Mouse (Mus musculus): ENCODE data around the gene Gm48552. TPM values are rescaled to one million over a fixed set of nuclear protein-coding genes. Genes with fewer than 3 reads are reported as not detected.
A peak's percentile ranks its signal among the peaks of the same experiment; 100 is the strongest.

Gm48552 gene
- polyA plus RNA-seq, 1 experiment from 2014 or later = 1.5 TPM

GRCm38 (mm10) chr10:81365672-81366476 lies 22.9 kb upstream of the Gm48552 start, which contains the start of gene 4930404N11Rik:
Gene 4930404N11Rik, minus strand, starts transcription at chr10:81365816.
- WGBS = 29% methylated on average over 12 of the region's 12 CpGs
- Histone ChIP-seq H3K36me3 (peaks cover 75% of the 10 kb centered on the region), H3K9me3 (replicated peaks) (no peaks in the 10 kb centered on the region), H3K27me3 (ENCODE audit: low read depth, poor library complexity, severe bottlenecking) (peaks cover 40% of the 10 kb centered on the region), H3K4me1 (peaks cover 56% of the 10 kb centered on the region), H3K27ac (no peak within 1 kb of the TSS), H3K4me3 (peak within 1 kb of the TSS; percentile 47)
- no peak for DNase-seq (ENCODE audit: low spot score)

- WGBS = 83% methylated on average over 6 of the region's 6 CpGs
- Histone ChIP-seq H3K4me3 (0 out of 2 replicates have a peak overlapping the region, but pooled peaks have one; percentile 2), H3K27me3 (ENCODE audit: low read depth, poor library complexity, severe bottlenecking) (peaks cover 40% of the 10 kb centered on the region), H3K27ac (no peak overlapping the region), H3K4me1 (peaks cover 49% of the 10 kb centered on the region), H3K36me3 (peaks cover 75% of the 10 kb centered on the region), H3K9me3 (replicated peaks) (no peaks in the 10 kb centered on the region)
- no peak for DNase-seq (ENCODE audit: low spot score)
Measured at GRCm38 (mm10) chr10:81366477-81367206, 22.2 kb upstream of the Gm48552 start.

GRCm38 (mm10) chr10:81367207-81367495 lies 21.7 kb upstream of the Gm48552 start:
- H3K9me3 ChIP-seq (replicated peaks) = no peaks in the 10 kb centered on the region
- peaks cover 38% of the 10 kb centered on the region for H3K27me3 ChIP-seq (ENCODE audit: low read depth, poor library complexity, severe bottlenecking)
- WGBS = 90% methylated on average over 6 of the region's 6 CpGs
- no peak overlapping the region for H3K4me3 ChIP-seq
- peaks cover 75% of the 10 kb centered on the region for H3K36me3 ChIP-seq
- H3K4me1 ChIP-seq = peaks cover 44% of the 10 kb centered on the region
- no peak overlapping the region for H3K27ac ChIP-seq
- DNase-seq (ENCODE audit: low spot score) = no peak

GRCm38 (mm10) chr10:81375322-81375721 lies 13.5 kb upstream of the Gm48552 start:
- WGBS = 96% methylated on average over 10 of the region's 10 CpGs
- no peaks in the 10 kb centered on the region for H3K27me3 ChIP-seq (ENCODE audit: low read depth, poor library complexity, severe bottlenecking)
- no peaks in the 10 kb centered on the region for H3K9me3 ChIP-seq (replicated peaks)
- DNase-seq (ENCODE audit: low spot score) = no peak
- no peak overlapping the region for H3K27ac ChIP-seq
- 0 out of 2 replicates have a peak overlapping the region, but pooled peaks have one; percentile 18 for H3K4me3 ChIP-seq
- H3K36me3 ChIP-seq = peaks cover 66% of the 10 kb centered on the region
- peaks cover 24% of the 10 kb centered on the region for H3K4me1 ChIP-seq

GRCm38 (mm10) chr10:81376561-81377361 lies 12.0 kb upstream of the Gm48552 start:
- no peaks in the 10 kb centered on the region for H3K27me3 ChIP-seq (ENCODE audit: low read depth, poor library complexity, severe bottlenecking)
- no peak for DNase-seq (ENCODE audit: low spot score)
- 44% methylated on average over 6 of the region's 6 CpGs for WGBS
- H3K4me3 ChIP-seq = peak overlapping the region; percentile 83
- H3K36me3 ChIP-seq = peaks cover 51% of the 10 kb centered on the region
- peak overlapping the region; percentile 96; the same call in 1 of the 2 replicates for H3K27ac ChIP-seq
- peaks cover 24% of the 10 kb centered on the region for H3K4me1 ChIP-seq
- H3K9me3 ChIP-seq (replicated peaks) = no peaks in the 10 kb centered on the region

- Histone ChIP-seq H3K27me3 (ENCODE audit: low read depth, poor library complexity, severe bottlenecking) (no peaks in the 10 kb centered on the region), H3K9me3 (replicated peaks) (no peaks in the 10 kb centered on the region), H3K4me3 (peak overlapping the region; percentile 83), H3K36me3 (peaks cover 46% of the 10 kb centered on the region), H3K27ac (peak overlapping the region; percentile 96), H3K4me1 (peaks cover 24% of the 10 kb centered on the region)
- 70% methylated on average over 2 of the region's 2 CpGs for WGBS
- DNase-seq (ENCODE audit: low spot score) = no peak
Measured at GRCm38 (mm10) chr10:81377362-81377664, 11.5 kb upstream of the Gm48552 start.

GRCm38 (mm10) chr10:81377793-81378552 lies 10.8 kb upstream of the Gm48552 start, which contains the start of gene Fzr1:
Gene Fzr1, minus strand, starts transcription at chr10:81378516.
- Histone ChIP-seq H3K4me3 (peak within 1 kb of the TSS; percentile 83), H3K27ac (peak within 1 kb of the TSS; percentile 96), H3K9me3 (replicated peaks) (no peaks in the 10 kb centered on the region), H3K4me1 (peaks cover 24% of the 10 kb centered on the region), H3K36me3 (peaks cover 39% of the 10 kb centered on the region), H3K27me3 (ENCODE audit: low read depth, poor library complexity, severe bottlenecking) (no peaks in the 10 kb centered on the region)
- 2% methylated on average over 58 of the region's 59 CpGs for whole genome bisulfite sequencing
- no peak for DNase-seq (ENCODE audit: low spot score)

GRCm38 (mm10) chr10:81378553-81379182 lies 10.1 kb upstream of the Gm48552 start:
- peaks cover 24% of the 10 kb centered on the region for H3K4me1 ChIP-seq
- H3K27me3 ChIP-seq (ENCODE audit: low read depth, poor library complexity, severe bottlenecking) = no peaks in the 10 kb centered on the region
- peak; percentile 100 for DNase-seq (ENCODE audit: low spot score)
- under 1% methylated on average over 46 of the region's 46 CpGs for WGBS
- peaks cover 32% of the 10 kb centered on the region for H3K36me3 ChIP-seq
- H3K9me3 ChIP-seq (replicated peaks) = no peaks in the 10 kb centered on the region
- H3K4me3 ChIP-seq = peak overlapping the region; percentile 83
- peak overlapping the region; percentile 96 for H3K27ac ChIP-seq

- no peak for DNase-seq (ENCODE audit: low spot score)
- H3K4me1 ChIP-seq = peaks cover 24% of the 10 kb centered on the region
- H3K27me3 ChIP-seq (ENCODE audit: low read depth, poor library complexity, severe bottlenecking) = no peaks in the 10 kb centered on the region
- 63% methylated on average over 3 of the region's 3 CpGs for WGBS
- peak overlapping the region; percentile 83 for H3K4me3 ChIP-seq
- peaks cover 27% of the 10 kb centered on the region for H3K36me3 ChIP-seq
- peak overlapping the region; percentile 96 for H3K27ac ChIP-seq
- no peaks in the 10 kb centered on the region for H3K9me3 ChIP-seq (replicated peaks)
Measured at GRCm38 (mm10) chr10:81379183-81379553, 9.6 kb upstream of the Gm48552 start.

GRCm38 (mm10) chr10:81379809-81380378 lies 8.9 kb upstream of the Gm48552 start:
- Histone ChIP-seq H3K27me3 (ENCODE audit: low read depth, poor library complexity, severe bottlenecking) (no peaks in the 10 kb centered on the region), H3K27ac (peak overlapping the region; percentile 16; the same call in 1 of the 2 replicates), H3K36me3 (peaks cover 21% of the 10 kb centered on the region), H3K4me1 (peaks cover 27% of the 10 kb centered on the region), H3K9me3 (replicated peaks) (no peaks in the 10 kb centered on the region), H3K4me3 (peak overlapping the region; percentile 83; the same call in 1 of the 2 replicates)
- DNase-seq (ENCODE audit: low spot score) = no peak
- 93% methylated on average over 6 of the region's 6 CpGs for WGBS

- no peak for DNase-seq (ENCODE audit: low spot score)
- Histone ChIP-seq H3K27ac (no peak overlapping the region), H3K9me3 (replicated peaks) (no peaks in the 10 kb centered on the region), H3K36me3 (peaks cover 14% of the 10 kb centered on the region), H3K4me1 (peaks cover 28% of the 10 kb centered on the region), H3K27me3 (ENCODE audit: low read depth, poor library complexity, severe bottlenecking) (no peaks in the 10 kb centered on the region), H3K4me3 (no peak overlapping the region)
- WGBS = 85% methylated on average over 5 of the region's 5 CpGs
Measured at GRCm38 (mm10) chr10:81382039-81382438, 6.8 kb upstream of the Gm48552 start.

Measured in limb, embryonic 10.5 days (tissue).